Mouse (Mus musculus): Measurements from ENCODE around the gene Smpd2.

Gene Smpd2

DNA sequence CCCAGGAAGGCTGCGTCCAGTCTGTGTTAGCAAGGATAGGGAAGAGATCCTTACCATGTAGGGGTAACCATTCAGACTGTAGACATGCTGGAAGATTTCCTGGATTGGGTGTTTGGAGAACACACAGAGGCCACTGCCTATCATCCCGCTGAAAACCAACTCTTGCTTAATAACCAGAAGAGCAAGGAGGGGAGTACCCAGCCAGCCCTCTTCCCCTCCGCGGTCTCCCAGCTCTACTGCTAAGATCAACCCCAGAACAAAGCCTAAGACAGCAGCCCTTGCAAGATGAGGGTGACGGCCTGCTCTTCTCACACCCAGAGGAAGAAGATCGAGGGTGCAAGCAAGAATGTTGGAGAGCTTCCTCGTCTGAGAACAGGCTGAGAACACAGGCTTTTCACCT lies 1.3 kb downstream of the Smpd2 start:
- DNase-seq (ENCODE audit: low spot score in 2 of 2): no peak

DNA sequence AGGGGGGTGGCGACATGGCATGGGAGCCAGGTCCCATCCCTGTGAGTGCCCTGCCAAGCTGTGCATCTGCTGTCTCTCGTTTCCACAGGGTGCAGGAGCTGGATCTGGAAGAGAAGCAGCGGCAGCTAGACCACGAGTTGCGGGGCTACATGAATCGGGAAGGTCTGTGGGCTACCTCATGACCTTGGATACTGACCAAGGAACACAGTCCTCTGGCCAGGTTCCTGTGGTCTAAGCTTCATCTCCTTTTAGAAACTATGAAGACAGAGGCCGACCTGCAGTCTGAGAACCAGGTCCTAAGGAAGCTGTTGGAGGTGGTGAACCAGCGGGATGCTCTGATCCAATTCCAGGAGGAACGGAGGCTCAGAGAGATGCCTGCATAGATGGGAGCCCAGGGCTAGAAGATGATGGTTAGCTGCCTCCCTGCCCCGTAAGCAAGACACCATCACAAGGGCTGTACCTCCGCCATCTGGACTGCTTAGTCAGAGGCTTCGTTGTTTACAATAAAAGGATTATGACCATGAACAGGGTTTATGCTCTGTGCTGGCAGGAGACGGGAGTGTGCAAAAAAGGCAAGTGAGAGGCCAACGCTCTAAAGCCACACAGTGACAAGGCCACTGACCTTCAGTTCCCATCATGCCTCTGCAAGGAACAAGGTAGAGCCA lies 3.5 kb downstream of the Smpd2 start:
- no peak for DNase-seq (ENCODE audit: low spot score in 2 of 2)

DNA sequence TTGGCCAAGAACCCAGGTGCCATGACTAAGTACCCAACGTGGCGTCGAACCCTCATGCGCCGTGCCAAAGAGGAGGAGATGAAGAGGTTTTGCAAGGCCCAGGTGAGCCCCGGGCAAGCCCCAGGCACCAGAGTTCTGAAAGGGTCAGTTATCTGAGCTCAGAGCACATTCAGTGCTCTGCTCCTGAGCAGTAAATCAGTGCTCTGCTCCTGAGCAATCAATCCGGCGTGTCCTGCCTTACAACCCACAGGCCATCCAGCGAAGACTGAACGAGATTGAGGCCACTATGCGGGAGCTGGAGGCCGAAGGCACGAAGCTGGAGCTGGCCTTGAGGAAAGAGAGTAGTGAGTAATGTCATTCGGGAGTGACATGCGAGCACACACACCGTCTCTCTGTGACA lies 4.4 kb downstream of the Smpd2 start:
- DNase-seq (ENCODE audit: low spot score in 2 of 2): no peak

DNA sequence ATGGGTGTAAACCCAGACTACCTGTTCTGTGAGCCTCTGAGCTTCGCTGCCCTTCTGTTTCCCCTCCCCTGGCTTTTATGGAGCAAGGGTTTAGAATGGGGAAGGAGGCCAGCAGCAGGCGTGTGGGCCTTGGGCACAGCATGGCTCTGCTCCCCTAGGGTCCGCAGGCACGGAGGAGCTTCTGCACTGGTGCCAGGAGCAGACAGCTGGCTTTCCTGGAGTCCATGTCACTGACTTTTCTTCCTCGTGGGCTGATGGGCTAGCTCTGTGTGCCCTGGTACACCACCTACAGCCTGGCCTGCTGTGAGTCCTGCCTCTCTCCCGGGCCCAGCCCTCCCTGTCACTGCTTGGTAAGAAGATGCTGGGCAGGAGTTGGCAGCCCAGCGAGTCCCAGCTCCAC lies 7.7 kb downstream of the Smpd2 start:
- DNase-seq (ENCODE audit: low spot score in 2 of 2): no peak

DNA sequence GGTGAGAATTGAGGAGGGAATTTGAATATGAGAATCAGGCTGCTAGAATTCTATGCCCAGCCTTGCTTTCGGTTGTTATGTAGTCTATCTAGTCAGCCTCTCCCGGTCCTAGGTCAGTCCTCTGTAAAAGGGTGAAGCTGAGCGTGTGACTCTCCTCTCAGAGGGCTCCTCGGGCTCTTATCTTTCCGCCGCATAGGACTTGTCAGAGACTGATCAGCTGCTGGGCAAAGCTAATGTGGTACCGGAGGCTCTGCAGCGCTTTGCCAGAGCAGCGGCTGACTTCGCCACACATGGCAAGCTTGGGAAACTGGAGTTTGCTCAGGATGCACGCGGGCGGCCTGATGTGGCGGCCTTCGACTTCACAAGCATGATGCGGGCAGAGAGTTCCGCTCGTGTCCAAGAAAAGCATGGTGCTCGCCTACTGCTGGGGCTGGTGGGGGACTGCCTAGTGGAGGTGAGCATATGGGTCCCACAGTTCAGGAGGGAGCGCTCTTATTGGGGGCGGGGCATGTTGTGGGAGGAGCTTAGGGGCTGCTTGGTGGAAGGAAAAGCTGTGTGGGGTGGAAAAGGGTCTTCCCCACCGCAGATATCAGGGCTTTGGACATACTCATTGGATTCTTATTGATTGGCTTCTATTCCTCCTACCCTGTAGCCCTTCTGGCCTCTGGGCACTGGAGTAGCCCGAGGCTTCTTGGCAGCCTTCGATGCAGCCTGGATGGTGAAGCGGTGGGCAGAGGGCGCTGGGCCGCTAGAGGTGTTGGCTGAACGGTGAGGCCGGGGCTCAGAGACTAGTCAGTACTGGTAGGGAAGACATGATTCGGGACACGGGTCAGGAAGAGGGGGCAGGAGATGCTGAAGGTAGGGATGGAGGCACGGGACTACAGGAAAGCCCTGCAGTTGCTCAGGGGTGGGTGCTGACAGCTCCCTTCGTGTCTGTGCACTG lies 9.0 kb downstream of the Smpd2 start:
- DNase-seq (ENCODE audit: low spot score in 2 of 2): no peak

DNA sequence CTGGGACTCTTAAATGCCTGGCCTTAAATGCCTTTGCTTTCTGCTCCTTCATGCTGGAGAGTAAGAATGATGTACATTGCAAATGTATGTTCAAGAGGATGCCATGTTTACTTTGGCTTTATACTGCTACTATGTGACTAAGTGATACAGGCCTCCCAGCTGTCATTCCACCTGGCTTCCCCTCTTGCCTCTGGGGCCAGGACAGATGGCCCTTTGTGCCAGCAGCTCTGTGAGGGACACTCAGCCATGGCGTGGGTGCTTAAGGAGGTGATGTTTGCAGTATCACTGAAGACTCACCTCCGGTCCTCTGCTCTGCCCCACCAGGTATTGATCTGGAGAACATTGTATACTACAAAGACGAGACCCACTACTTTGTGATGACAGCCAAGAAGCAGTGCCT lies 10.2 kb downstream of the Smpd2 start:
- DNase-seq (ENCODE audit: low spot score in 2 of 2): no peak

DNA sequence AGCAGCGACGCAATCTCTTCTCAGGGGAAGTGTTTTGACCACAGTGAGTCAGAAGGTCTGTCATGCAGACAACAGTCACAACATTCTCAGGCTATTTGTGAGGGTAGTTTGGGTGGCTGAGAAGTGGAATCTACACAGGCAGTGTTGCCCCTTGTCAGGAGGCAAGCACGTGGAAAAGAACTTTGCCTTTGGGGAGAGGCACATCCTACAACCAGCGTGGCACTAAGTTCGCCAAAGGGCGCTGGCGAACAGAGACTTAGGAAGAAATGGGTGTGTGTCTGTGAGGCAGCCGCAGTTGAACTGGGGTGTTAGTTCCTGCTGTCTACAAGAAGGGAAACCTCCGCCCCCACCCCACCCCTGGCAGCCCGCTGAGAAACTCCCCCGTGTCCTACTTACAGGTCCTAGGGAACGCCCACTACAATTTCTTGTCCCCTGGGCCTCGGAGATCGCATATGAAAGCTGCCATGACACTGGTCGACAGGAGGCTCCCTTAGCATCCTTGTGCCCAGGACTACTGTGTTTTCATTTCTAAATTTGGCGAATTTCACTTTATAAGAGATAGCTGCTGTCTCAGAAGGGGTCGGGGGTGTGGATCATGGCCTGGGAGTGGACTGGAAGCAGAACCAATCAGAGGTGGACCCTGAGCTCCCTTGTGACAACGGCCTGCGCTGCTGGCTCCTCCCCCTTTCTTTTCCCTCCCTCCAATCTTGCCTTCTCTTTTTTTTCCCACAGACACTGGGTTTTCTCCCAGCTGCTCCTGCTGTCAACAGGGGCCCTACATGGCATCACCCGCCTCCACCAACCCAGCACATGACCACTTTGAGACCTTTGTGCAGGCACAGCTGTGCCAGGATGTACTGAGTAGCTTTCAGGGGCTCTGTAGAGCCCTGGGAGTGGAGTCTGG lies 12.6 kb downstream of the Smpd2 start:
- peak; percentile 76 to 85 for DNase-seq (ENCODE audit: low spot score in 2 of 2)

DNA sequence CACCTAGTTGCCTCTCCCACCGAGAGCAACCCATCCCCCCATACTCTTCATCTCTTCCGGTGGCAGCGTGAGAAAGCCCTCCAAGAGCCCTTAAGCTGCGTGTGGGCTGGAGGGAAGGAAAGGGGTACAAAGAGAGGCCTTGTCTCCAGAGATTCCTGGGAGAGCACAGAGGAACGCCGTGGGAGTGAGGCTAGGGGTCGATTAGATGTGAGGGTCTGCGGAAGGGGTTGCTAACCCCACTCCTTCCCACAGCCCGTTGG lies 13.2 kb downstream of the Smpd2 start:
- no peak for DNase-seq (ENCODE audit: low spot score in 2 of 2)

DNA sequence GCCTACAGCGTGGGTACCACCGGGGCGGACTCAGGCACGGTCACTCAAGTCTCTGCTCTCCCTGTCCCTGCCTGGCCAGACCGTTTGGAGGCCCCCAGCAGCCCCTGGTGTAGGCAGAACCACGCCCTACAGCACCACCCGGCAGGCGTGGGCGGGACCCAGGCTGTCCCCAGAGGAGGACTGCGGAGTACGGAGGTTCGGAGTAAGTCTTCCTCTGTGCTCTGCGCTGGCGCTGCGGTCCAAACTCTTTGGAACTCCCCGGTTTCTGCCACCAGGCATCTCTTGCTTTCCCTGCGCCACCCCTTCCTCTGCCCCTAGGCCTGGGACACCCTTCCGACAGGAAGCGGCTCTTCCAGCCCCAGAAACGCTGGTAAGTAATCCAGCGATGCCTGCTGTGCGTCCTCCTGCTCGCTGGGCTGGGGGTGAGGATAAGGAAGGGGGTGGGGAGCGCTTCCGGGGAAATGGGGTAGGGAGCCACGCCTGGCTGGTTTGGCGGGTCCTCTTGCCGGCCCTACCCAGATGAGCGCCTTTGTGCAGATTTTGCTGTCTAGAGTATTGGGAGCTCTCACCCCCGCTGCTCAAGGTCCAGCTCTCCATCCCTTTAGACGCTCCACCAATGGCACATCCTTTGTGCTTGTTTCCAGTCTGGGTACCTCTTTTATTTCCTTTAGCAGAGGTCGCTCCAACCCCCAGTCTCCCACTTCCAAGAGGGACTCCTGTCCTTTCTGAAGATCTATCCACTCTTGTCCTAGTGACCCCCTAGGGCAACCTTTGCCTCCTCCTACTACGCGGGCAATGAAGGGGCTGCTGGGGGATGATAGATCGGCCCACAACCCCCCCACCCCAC lies 13.8 kb downstream of the Smpd2 start, which contains the start of gene Mical1:
Mical1 (plus strand) TSS at position 144 of the 847 bp plus-strand sequence.
- DNase-seq (ENCODE audit: low spot score in 2 of 2): peak; percentile 71 to 79

DNA sequence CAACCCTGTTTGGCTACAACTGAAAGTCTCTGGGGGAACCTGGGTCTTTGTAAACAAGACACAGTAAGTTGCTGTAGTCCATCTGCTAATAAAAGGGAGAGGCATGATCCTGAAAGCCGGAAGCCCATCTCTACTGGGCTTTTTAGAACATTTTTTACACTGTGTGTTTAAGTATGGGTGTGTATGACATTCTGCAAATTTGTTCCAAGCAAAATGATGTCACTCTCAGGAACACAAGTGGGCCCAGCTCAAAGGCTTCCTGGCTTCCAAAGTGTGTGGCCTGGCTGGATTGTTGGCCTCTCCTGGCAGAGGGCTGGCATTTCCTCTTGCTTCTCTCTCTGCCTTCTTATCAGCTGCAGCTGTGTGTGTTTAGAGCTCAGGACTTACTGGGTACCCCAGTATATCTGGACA lies 15.2 kb downstream of the Smpd2 start:
- DNase-seq (ENCODE audit: low spot score in 2 of 2): no peak

DNA sequence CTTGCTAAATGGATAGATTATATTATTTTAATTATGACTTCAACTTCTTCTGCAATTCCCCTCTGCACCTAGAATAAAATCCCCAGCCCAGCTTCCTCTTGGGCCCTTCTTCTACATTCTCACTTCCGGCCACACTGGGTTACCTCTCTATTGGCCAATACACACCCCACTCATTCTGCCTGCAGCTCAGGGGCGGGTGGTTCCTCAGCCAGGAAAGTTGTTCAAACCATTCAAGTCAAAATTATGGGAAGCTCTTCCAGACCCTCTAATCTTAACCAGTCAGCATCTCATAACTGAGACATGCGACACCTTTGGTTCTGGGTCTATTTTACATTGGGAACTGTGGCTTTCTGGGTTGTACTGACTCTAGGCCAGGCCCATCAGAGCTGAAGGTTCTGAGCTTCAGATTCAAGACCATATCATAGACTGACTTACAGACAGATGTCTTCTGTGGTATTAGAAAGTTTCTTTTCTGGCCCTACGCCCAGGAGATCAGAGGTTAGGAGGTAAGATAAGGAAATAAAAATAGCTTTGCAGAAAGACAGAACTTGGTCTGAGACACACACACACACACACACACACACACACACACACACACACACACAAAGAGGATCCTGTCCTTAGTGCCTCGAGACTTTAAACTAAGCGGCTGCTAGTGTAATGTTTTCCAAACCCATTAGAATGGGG lies 16.2 kb downstream of the Smpd2 start:
- DNase-seq (ENCODE audit: low spot score in 2 of 2): no peak

DNA sequence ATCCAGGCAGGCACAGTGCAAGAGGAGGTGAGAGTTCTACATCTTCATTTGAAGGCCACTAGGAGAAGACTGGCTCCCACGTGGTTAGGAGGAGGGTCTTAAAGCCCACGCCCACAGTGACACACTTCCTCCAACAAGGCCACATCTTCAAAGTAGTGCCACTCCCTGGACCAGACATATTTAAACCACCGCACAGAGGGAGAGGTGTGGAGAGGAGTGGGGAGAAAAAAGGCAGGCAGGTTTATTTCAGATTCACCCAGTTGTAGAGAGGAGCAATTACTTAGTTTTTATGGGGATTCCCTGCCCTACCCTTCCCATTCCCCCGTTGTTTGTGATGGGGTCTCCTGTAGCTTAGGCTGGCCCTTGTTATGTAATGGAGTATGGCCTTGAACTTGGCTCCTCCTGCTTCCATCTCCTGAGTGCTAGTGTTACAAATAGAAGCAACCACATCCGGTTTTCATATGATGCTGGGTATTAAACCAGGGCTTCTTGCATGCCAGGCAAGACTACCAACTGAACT lies 17.1 kb downstream of the Smpd2 start:
- DNase-seq (ENCODE audit: low spot score in 2 of 2): no peak

DNA sequence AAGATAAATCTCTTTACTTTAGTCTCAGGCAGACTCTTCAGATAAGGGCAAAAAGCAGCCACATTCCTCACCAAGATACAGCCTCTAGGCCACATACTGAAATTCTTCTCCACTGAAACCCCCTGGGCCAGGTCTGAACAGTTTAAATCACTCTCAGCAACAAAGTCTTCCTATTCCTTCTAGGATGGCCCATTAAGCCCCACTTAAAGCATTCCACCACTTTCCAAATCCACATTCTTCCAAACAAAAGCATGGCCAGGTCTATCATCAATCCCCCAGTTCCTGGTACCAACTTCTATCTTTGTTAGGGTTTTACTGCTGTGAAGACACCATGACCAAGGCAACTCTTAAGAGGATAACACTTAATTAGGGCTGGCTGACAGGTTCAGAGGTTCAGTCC lies 17.6 kb downstream of the Smpd2 start:
- DNase-seq (ENCODE audit: low spot score in 2 of 2): no peak

DNA sequence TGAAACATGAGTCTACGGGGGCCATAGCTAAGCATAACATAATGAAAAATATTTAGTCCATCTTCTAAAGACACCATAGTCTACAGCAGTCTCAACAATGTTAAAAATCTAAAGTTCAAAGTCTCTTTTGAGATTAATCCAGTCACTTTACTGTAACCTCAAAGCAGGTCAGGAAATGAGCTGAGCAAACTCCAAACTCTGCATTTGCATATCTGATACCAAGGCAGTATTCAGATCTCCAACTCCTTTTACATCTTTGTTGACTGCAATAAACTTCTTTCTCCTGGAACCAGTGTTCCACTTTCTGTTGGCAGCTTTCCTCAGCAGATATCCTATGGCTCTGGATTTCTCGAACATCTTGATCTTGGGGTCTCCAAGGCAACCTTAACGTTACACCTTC lies 19.5 kb downstream of the Smpd2 start:
- no peak for DNase-seq (ENCODE audit: low spot score in 2 of 2)

DNA sequence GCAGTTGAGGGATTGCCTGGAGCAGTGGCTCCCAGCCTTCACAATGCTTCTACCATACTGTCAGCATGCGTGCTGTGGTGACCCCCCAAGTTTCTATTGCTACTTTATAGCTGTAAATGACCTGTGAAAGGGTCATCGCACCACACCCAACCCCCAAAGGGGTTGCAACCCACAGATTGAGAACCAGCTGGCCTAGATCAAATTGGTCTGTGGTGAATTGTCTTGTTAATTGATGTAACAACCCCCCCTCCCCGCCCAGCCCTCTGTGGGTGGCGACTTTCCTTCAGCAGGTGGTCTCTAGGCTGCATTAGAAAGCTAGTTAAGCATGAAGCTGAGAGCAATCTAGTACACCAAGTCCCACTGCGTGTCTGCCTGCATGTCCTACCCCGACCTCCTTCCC lies 22.8 kb downstream of the Smpd2 start:
- DNase-seq (ENCODE audit: low spot score in 2 of 2): no peak

DNA sequence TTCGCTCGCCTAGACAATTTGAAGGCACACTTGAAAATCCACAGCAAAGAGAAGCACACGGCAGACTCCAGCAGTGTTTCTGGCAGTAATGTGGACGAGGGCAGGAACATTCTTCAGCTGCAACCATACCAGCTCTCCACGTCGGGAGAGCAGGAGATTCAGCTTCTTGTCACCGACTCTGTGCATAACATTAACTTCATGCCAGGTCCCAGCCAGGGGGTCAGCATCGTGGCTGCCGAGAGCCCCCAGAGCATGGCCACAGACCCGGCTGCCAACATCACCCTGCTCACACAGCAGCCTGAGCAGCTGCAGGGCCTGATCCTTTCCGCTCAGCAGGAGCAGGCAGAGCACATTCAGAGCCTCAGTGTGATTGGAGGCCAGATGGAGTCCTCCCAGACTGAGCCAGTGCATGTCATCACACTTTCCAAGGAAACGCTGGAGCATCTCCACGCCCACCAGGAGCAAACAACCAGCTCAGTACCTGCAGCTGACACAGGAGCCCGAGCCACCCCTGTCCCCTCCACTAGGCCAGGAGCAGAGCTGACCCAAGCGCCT lies 25.7 kb downstream of the Smpd2 start:
- DNase-seq (ENCODE audit: low spot score in 2 of 2): no peak

DNA sequence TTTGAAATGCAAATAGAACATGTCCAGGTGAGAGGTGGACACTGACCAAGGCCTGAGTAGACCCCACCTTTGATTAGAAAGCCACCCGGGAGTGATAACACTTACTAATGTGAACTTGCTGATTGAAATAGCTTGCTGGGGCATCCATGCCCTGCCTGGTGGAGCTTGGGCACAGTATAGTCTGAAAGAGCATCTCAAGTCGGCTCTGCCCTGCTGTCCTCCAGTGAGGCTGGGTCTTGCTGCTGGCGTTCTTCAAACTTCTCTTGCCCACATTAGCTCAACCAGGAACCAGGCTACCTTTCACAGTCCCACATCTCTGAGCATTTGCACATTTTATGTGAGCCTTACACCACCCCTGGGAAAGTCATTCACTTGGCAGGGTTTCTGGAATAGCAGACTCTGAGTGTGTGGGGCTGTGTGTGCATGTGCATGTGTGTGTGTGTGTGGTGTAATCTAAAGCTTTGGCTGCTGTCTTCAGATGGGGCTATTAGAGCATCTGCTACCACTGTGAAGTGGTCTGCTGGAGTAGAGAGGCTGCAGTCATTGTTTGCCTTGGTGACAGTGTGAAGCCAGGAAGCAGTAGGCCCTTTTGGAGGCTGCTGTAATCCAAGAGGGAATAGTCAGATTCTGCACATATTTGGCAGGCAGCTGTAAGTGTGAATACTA lies 29.0 kb downstream of the Smpd2 start:
- DNase-seq (ENCODE audit: low spot score in 2 of 2): no peak

DNA sequence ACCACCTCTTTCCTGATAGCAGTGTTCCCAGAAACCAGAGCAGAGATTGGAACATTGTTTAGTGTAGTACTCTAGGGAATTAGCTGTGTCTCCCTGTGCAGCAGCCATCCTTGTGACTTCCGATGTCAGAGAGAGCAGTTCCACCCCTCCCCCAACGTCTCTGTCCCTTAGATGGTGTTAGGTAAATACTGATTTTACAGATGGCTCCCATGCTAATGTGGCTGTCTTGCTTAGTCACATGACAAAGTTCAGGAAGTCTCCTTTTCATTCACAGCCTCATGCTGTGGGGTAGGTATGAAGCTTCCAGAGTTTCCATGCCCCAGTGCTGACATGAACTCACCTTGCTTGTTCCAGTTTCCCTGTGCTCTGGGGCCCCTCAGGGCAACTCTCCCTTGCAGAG lies 29.7 kb downstream of the Smpd2 start:
- DNase-seq (ENCODE audit: low spot score in 2 of 2): no peak

DNA sequence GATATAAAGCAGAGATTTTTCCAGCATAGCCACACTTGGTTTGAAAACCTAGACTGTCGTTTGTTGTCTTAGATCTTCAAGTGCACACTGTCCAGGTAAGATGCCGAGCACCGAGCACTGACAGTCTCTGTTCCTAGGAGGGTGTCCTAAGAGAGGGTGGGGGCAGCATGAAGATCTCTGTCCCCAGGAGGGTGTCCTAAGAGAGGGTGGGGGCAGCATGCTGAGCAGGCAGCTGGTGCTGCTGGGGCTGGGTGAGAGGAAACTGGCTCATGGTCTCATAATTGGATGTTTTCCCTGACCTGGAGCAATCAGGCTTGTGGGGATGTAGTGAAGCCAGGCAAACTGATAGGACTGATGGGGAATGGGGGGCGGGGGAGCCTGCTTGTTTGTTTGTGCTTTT lies 30.2 kb downstream of the Smpd2 start:
- no peak for DNase-seq (ENCODE audit: low spot score in 2 of 2)

DNA sequence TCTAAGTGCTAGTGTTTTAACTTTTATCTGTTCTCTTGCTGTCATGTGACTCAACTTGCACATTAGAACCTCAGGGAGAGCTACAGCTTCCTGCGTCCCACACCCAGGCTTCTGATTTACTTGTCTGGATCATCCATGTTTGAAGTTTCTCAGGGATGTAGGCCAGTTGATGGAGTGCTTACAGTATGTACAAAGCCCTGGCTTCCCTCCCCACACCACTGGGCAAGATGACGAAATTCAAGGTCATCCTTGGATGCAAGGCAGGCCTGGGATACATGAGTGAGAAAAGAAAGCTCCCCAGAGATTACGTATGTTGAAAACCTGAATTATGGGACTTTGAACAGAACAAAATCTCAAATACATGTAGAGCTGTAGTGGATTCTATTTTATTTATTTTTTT lies 37.4 kb downstream of the Smpd2 start:
- no peak for DNase-seq (ENCODE audit: low spot score in 2 of 2)

Data from right cerebral cortex, postnatal 10 days (tissue).